Mouse (Mus musculus) E14TG2a.4 (cell line): Measurements from ENCODE around the gene Tmod1.

Experiments used
- H3K27me3 ChIP-seq: 2 replicates; pipeline ENCODE4 v1.6.1; 2014; ENCODE audit warnings: low read length, control low read depth; ENCODE audit not compliant: insufficient read depth
- H3K36me3 ChIP-seq: 2 replicates; pipeline ENCODE4 v1.6.1; 2014; ENCODE audit warnings: low read length, control low read depth; ENCODE audit not compliant: insufficient read depth
- H3K4me1 ChIP-seq: replicated peaks from 2 replicates; pipeline ENCODE4 v1.6.1; 2014; ENCODE audit warnings: low read depth, low read length, control low read depth
- H3K4me3 ChIP-seq: replicated peaks from 2 replicates; pipeline ENCODE4 v1.5.1; 2014; ENCODE audit warnings: mild to moderate bottlenecking, low read length
- H3K9me3 ChIP-seq: 2 replicates; pipeline ENCODE4 v1.6.1; 2014; ENCODE audit warnings: low read length, control low read depth
- CTCF ChIP-seq: conservative IDR thresholded peaks from 2 replicates; pipeline ENCODE4 v1.5.1; 2014; ENCODE audit warnings: low read length
- NANOG ChIP-seq: IDR thresholded peaks from 2 replicates; pipeline ENCODE4 v1.6.1; 2014; ENCODE audit warnings: borderline replicate concordance, low read length, mixed read lengths
- POU5F1 ChIP-seq: IDR thresholded peaks from 2 replicates; pipeline ENCODE4 v1.6.1; 2014; ENCODE audit warnings: low read length, borderline replicate concordance

The Tmod1 gene

GRCm38 (mm10) chr4:46080261-46080660, 41.5 kb downstream of the Tmod1 start:
- no peaks in the 10 kb centered on the region for H3K4me1 ChIP-seq
- TF ChIP-seq NANOG, result no peak
- TF ChIP-seq POU5F1, result no peak
- TF ChIP-seq CTCF, result no peak
- H3K27me3 ChIP-seq, result peaks cover 5% of the 10 kb centered on the region
- no peak overlapping the region for H3K4me3 ChIP-seq
- no peaks in the 10 kb centered on the region for H3K9me3 ChIP-seq
- no peaks in the 10 kb centered on the region for H3K36me3 ChIP-seq

- Histone ChIP-seq H3K27me3 (peaks cover 7% of the 10 kb centered on the region), H3K9me3 (no peaks in the 10 kb centered on the region), H3K4me1 (peaks cover 10% of the 10 kb centered on the region), H3K36me3 (no peaks in the 10 kb centered on the region), H3K4me3 (no peak overlapping the region)
- no peak for TF ChIP-seq POU5F1
- TF ChIP-seq NANOG, result no peak
- TF ChIP-seq CTCF, result no peak
Measured at GRCm38 (mm10) chr4:46082555-46082954, 43.8 kb downstream of the Tmod1 start.

- H3K9me3 ChIP-seq, result no peaks in the 10 kb centered on the region
- TF ChIP-seq NANOG, result no peak
- TF ChIP-seq POU5F1, result no peak
- peaks cover 7% of the 10 kb centered on the region for H3K27me3 ChIP-seq
- peaks cover 16% of the 10 kb centered on the region for H3K4me1 ChIP-seq
- H3K4me3 ChIP-seq, result no peak overlapping the region
- no peaks in the 10 kb centered on the region for H3K36me3 ChIP-seq
Measured at GRCm38 (mm10) chr4:46084416-46085172, 45.9 kb downstream of the Tmod1 start.

GRCm38 (mm10) chr4:46085223-46085811, 46.6 kb downstream of the Tmod1 start:
- Histone ChIP-seq H3K4me3 (no peak overlapping the region), H3K9me3 (no peaks in the 10 kb centered on the region), H3K4me1 (peaks cover 20% of the 10 kb centered on the region), H3K27me3 (peaks cover 7% of the 10 kb centered on the region), H3K36me3 (no peaks in the 10 kb centered on the region)
- no peak for TF ChIP-seq NANOG
- no peak for TF ChIP-seq CTCF
- no peak for TF ChIP-seq POU5F1

- Histone ChIP-seq H3K4me1 (peaks cover 20% of the 10 kb centered on the region), H3K4me3 (no peak overlapping the region), H3K36me3 (no peaks in the 10 kb centered on the region), H3K9me3 (no peaks in the 10 kb centered on the region), H3K27me3 (peaks cover 7% of the 10 kb centered on the region)
- no peak for TF ChIP-seq POU5F1
- no peak for TF ChIP-seq CTCF
- TF ChIP-seq NANOG, result no peak
Measured at GRCm38 (mm10) chr4:46086718-46087426, 48.1 kb downstream of the Tmod1 start.

GRCm38 (mm10) chr4:46087427-46087771, 48.7 kb downstream of the Tmod1 start:
- no peak overlapping the region for H3K4me3 ChIP-seq
- no peak for TF ChIP-seq CTCF
- no peaks in the 10 kb centered on the region for H3K9me3 ChIP-seq
- H3K27me3 ChIP-seq, result peaks cover 7% of the 10 kb centered on the region
- no peaks in the 10 kb centered on the region for H3K36me3 ChIP-seq
- peaks cover 20% of the 10 kb centered on the region for H3K4me1 ChIP-seq

- Histone ChIP-seq H3K36me3 (no peaks in the 10 kb centered on the region), H3K9me3 (no peaks in the 10 kb centered on the region), H3K4me3 (no peak overlapping the region), H3K4me1 (peaks cover 20% of the 10 kb centered on the region), H3K27me3 (peaks cover 7% of the 10 kb centered on the region)
- TF ChIP-seq NANOG, result no peak
- TF ChIP-seq POU5F1, result no peak
- no peak for TF ChIP-seq CTCF
Measured at GRCm38 (mm10) chr4:46087852-46088251, 49.1 kb downstream of the Tmod1 start.

GRCm38 (mm10) chr4:46089524-46090125, 50.9 kb downstream of the Tmod1 start:
- Histone ChIP-seq H3K4me3 (no peak overlapping the region), H3K27me3 (peaks cover 7% of the 10 kb centered on the region), H3K36me3 (no peaks in the 10 kb centered on the region), H3K9me3 (no peaks in the 10 kb centered on the region), H3K4me1 (peaks cover 20% of the 10 kb centered on the region)
- no peak for TF ChIP-seq NANOG
- TF ChIP-seq POU5F1, result no peak
- no peak for TF ChIP-seq CTCF

GRCm38 (mm10) chr4:46092429-46093076, 53.8 kb downstream of the Tmod1 start:
- no peaks in the 10 kb centered on the region for H3K36me3 ChIP-seq
- no peak overlapping the region for H3K4me3 ChIP-seq
- peaks cover 9% of the 10 kb centered on the region for H3K4me1 ChIP-seq
- H3K27me3 ChIP-seq, result peaks cover 6% of the 10 kb centered on the region; the same call in 1 of the 2 replicates
- H3K9me3 ChIP-seq, result peaks cover 23% of the 10 kb centered on the region
- TF ChIP-seq NANOG, result no peak
- no peak for TF ChIP-seq CTCF
- no peak for TF ChIP-seq POU5F1
